Mouse (Mus musculus) stomach, embryonic 15.5 days (tissue): ENCODE measurements around the gene Rad1. TPM values are rescaled to one million over a fixed set of nuclear protein-coding genes. Genes with fewer than 3 reads are reported as not detected.
"Not testable (repeated sequence)": the region's sequence is repeated elsewhere in the genome, so short reads cannot be mapped to it uniquely, and the experiment has no call there.

Experiments used
- ATAC-seq: fragments of 200-750 bp; cut with Nextera tagmentation; 2 replicates; pipeline ENCODE4 v1.8.0; 2017; ENCODE audit warnings: low read depth, moderate number of reproducible peaks, moderate TSS enrichment; ENCODE audit not compliant: insufficient read depth, low FRiP score
- H3K27ac ChIP-seq: fragments of 300-500 bp; sonication (generic); 2 replicates; pipeline ENCODE4 v1.5.1; 2015; ENCODE audit warnings: mild to moderate bottlenecking, inconsistent platforms
- H3K27me3 ChIP-seq: fragments of 300-500 bp; sonication (generic); replicated peaks from 2 replicates; pipeline ENCODE4 v1.6.1; 2015; ENCODE audit warnings: inconsistent platforms
- H3K36me3 ChIP-seq: fragments of 300-500 bp; sonication (generic); 2 replicates; pipeline ENCODE4 v1.6.1; 2015; ENCODE audit warnings: inconsistent platforms
- H3K4me1 ChIP-seq: fragments of 300-500 bp; sonication (generic); 2 replicates; pipeline ENCODE4 v1.6.1; 2015; ENCODE audit warnings: inconsistent platforms
- H3K4me2 ChIP-seq: fragments of 300-500 bp; sonication (generic); 2 replicates; pipeline ENCODE4 v1.6.1; 2015; ENCODE audit warnings: mild to moderate bottlenecking, inconsistent platforms
- H3K4me3 ChIP-seq: fragments of 300-500 bp; sonication (generic); replicated peaks from 2 replicates; pipeline ENCODE4 v1.5.1; 2015; ENCODE audit warnings: inconsistent platforms
- H3K9ac ChIP-seq: fragments of 300-500 bp; sonication (generic); 2 replicates; pipeline ENCODE4 v1.6.1; 2015; ENCODE audit warnings: inconsistent platforms
- H3K9me3 ChIP-seq: fragments of 300-500 bp; sonication (generic); 2 replicates; pipeline ENCODE4 v1.6.1; 2016; ENCODE audit warnings: inconsistent platforms
- WGBS: fragments of 180-500 bp; shearing (Covaris S2); methylation state at CpG from one replicate; pipeline ENCODE4 v1.1.7; 2015; 5-methylcytosine and 5-hydroxymethylcytosine counted together
- polyA plus RNA-seq: library from polyadenylated mRNA; unstranded; fragments of >200 nt; fragmentation: Nextera tagmentation; extraction: Ambion mirVana; gene quantifications from 2 replicates; pipeline ENCODE4 v1.2.1, GENCODE M21; 2015

The Rad1 gene
- polyA plus RNA-seq, 1 experiment from 2014 or later, result 32.7 TPM

DNA sequence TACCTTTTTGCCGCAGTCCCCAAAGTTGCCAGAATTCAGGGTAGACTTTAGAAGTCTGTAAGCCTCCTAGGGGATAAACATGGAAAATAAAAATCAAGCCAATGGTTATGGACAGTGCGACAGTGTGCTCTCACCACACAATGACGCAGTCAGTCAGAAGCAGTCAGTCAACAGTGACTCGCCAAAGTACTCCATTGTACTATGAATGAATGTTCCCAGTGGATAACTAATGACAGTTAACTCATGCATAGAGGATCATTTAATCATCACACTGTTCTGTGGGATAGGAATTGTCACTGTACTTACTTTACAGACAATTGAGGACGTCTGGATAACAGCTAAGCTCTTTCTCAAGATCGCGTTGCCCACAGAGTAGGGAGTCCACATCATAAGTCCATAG lies 29.3 kb downstream of the Rad1 start:
- Histone ChIP-seq H3K27ac (no peak overlapping the region), H3K4me3 (no peak overlapping the region), H3K9me3 (no peaks in the 10 kb centered on the region), H3K27me3 (no peaks in the 10 kb centered on the region), H3K36me3 (no peaks in the 10 kb centered on the region), H3K4me1 (no peaks in the 10 kb centered on the region), H3K9ac (no peak overlapping the region), H3K4me2 (no peak overlapping the region)
- WGBS, result 84% methylated on average over 7 of the region's 7 CpGs
- ATAC-seq, result no peak

DNA sequence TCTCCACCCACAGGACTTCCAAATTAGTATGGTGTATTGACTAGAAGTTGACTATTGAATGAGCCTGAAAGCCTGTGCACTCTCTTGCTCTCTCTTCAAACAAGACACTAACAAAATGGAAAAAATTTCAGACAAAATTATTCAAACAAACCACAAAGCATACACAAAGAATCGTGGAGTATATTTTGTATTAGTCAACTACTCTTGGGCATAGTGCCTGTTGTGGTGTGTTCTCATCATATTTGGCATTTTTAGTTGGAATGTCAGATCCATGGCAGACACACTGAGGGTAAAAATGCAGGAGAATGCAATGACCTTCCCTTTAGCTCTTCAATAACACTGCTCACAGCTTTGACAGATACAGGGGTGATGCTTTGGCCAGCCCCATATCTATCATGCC lies 40.1 kb downstream of the Rad1 start:
- Histone ChIP-seq H3K9me3 (no peaks in the 10 kb centered on the region), H3K4me1 (no peaks in the 10 kb centered on the region), H3K4me2 (no peak overlapping the region), H3K27me3 (no peaks in the 10 kb centered on the region), H3K36me3 (no peaks in the 10 kb centered on the region), H3K9ac (no peak overlapping the region), H3K4me3 (no peak overlapping the region), H3K27ac (no peak overlapping the region)
- WGBS, result 76% methylated on average over 1 of the region's 1 CpGs
- ATAC-seq, result no peak

DNA sequence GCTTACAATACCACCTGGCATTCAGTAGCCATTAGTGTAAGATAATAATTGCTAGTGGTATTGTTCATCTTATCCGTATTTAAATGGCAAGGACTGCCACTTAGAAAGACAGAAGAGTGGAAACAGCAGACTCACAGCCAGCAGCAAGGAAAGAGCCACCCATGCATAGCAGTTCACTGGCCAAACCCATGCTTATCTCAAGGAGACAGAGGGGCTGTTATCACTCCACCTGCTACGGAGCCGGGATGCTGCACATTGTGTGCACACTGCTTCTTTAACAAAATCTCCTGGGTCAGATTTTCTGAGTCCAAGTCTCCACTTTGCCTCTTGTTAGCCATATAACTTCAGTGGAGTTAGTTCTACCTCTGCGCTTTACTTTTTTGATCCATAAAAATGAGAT lies 45.5 kb downstream of the Rad1 start:
- H3K4me1 ChIP-seq, result no peaks in the 10 kb centered on the region
- WGBS, result 78% methylated on average over 4 of the region's 4 CpGs
- no peaks in the 10 kb centered on the region for H3K9me3 ChIP-seq
- no peak overlapping the region for H3K27ac ChIP-seq
- no peak overlapping the region for H3K4me2 ChIP-seq
- no peak overlapping the region for H3K4me3 ChIP-seq
- H3K27me3 ChIP-seq, result no peaks in the 10 kb centered on the region
- ATAC-seq, result no peak
- H3K36me3 ChIP-seq, result no peaks in the 10 kb centered on the region
- H3K9ac ChIP-seq, result no peak overlapping the region

- ATAC-seq, H3K27ac ChIP-seq, H3K4me2 ChIP-seq, H3K9me3 ChIP-seq, H3K27me3 ChIP-seq, H3K9ac ChIP-seq, H3K36me3 ChIP-seq, H3K4me3 ChIP-seq, H3K4me1 ChIP-seq: not testable (repeated sequence)
- WGBS, result 89% methylated on average over 10 of the region's 10 CpGs
Observed at GRCm38 (mm10) chr15:10533361-10533760, 47.5 kb downstream of the Rad1 start.

DNA sequence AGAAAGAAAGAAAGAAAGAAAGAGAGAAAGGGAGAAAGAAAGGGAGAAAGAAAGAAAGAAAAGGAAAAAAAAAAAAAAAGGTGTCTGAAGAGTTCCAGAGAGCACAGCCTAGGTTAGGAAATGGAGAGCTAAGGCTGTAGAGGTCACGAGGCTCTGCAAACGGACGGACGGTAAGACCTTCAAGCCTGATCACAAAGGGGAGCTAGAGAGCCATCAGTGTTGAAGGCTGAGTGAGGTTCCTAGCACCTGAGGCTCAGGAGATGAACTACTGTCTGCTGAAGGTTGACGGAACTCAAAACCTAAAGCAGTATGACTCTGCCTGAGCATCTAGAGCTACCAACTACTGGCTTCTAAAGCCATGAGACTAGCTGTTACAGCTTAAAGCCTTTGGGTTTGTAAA lies 48.8 kb downstream of the Rad1 start:
- ATAC-seq, result no peak

GRCm38 (mm10) chr15:10535969-10536368 lies 50.2 kb downstream of the Rad1 start:
- no peak overlapping the region for H3K9ac ChIP-seq
- H3K4me2 ChIP-seq, result no peak overlapping the region
- H3K27ac ChIP-seq, result no peak overlapping the region
- WGBS, result 83% methylated on average over 7 of the region's 7 CpGs
- H3K36me3 ChIP-seq, result no peaks in the 10 kb centered on the region
- H3K4me1 ChIP-seq, result no peaks in the 10 kb centered on the region
- H3K9me3 ChIP-seq, result no peaks in the 10 kb centered on the region
- ATAC-seq, result no peak
- H3K4me3 ChIP-seq, result no peak overlapping the region
- no peaks in the 10 kb centered on the region for H3K27me3 ChIP-seq

More for the DNA sequence above, 48.8 kb downstream of the Rad1 start:
- H3K9ac ChIP-seq, result no peak overlapping the region
- H3K36me3 ChIP-seq, result no peaks in the 10 kb centered on the region
- no peak overlapping the region for H3K27ac ChIP-seq
- no peaks in the 10 kb centered on the region for H3K27me3 ChIP-seq
- H3K4me3 ChIP-seq, result no peak overlapping the region
- H3K4me1 ChIP-seq, result no peaks in the 10 kb centered on the region
- 84% methylated on average over 5 of the region's 5 CpGs for WGBS
- H3K9me3 ChIP-seq, result no peaks in the 10 kb centered on the region
- no peak overlapping the region for H3K4me2 ChIP-seq

- H3K4me3 ChIP-seq, result no peak overlapping the region
- H3K27ac ChIP-seq, result no peak overlapping the region
- WGBS, result 69% methylated on average over 16 of the region's 16 CpGs
- H3K4me2 ChIP-seq, result no peak overlapping the region
- H3K4me1 ChIP-seq, result no peaks in the 10 kb centered on the region
- H3K9me3 ChIP-seq, result no peaks in the 10 kb centered on the region
- H3K27me3 ChIP-seq, result no peaks in the 10 kb centered on the region
- H3K9ac ChIP-seq, result no peak overlapping the region
- no peaks in the 10 kb centered on the region for H3K36me3 ChIP-seq
- ATAC-seq, result no peak
Observed at GRCm38 (mm10) chr15:10540271-10541088, 54.7 kb downstream of the Rad1 start.

Other genes with a start within 250 kb of the Rad1 start
- 0.46 TPM in 1 of 2 replicates, not detected in the other for gene Gm21973, start 160.6 kb upstream of the Rad1 start, polyA plus RNA-seq
- 0.28 and 0.80 TPM in 2 replicates for gene Agxt2, start 127.5 kb upstream of the Rad1 start, polyA plus RNA-seq
- gene Dnajc21, start 15.5 kb upstream of the Rad1 start, polyA plus RNA-seq, result 16.8 and 17.6 TPM in 2 replicates
- 83.9 and 106 TPM in 2 replicates for gene Brix1, start 71 bp upstream of the Rad1 start, polyA plus RNA-seq
- gene Ttc23l, start 72.7 kb downstream of the Rad1 start, polyA plus RNA-seq, result not detected in 2 replicates
- 17.8 and 19.6 TPM in 2 replicates for gene Rai14, start 228.6 kb downstream of the Rad1 start, polyA plus RNA-seq